Mouse (Mus musculus): Measurements from ENCODE around the gene Cfap300. TPM values are rescaled to one million over a fixed set of nuclear protein-coding genes. Genes with fewer than 3 reads are reported as not detected.
A peak's percentile ranks its signal among the peaks of the same experiment; 100 is the strongest.

The Cfap300 gene
- polyA plus RNA-seq, 1 experiment from 2014 or later, result 19.9 TPM

GRCm38 (mm10) chr9:7979153-7979916, 63.3 kb downstream of the Cfap300 start:
- no peak overlapping the region for H3K9ac ChIP-seq (ENCODE audit: low read length)
- WGBS, result 93% methylated on average over 11 of the region's 11 CpGs
- no peaks in the 10 kb centered on the region for H3K4me1 ChIP-seq (ENCODE audit: control insufficient read depth, insufficient read depth, low read length)
- peaks cover 2% of the 10 kb centered on the region; the same call in 1 of the 2 replicates for H3K36me3 ChIP-seq (ENCODE audit: control insufficient read depth, insufficient read depth, low read length)
- no peak overlapping the region for H3K4me2 ChIP-seq (ENCODE audit: low read depth, severe bottlenecking)
- DNase-seq (ENCODE audit: low spot score) (no peak), ATAC-seq (ENCODE audit: insufficient number of reproducible peaks, low FRiP score, low TSS enrichment, low read depth) (no peak)
- no peak overlapping the region for H3K27ac ChIP-seq (replicated peaks; ENCODE audit: low read depth, low read length)
- H3K9me3 ChIP-seq (ENCODE audit: control insufficient read depth, low read length), result no peaks in the 10 kb centered on the region
- no peak overlapping the region for H3K4me3 ChIP-seq (ENCODE audit: low read depth, low read length)
- H3K27me3 ChIP-seq (ENCODE audit: control insufficient read depth, insufficient read depth, low read length), result no peaks in the 10 kb centered on the region

GRCm38 (mm10) chr9:7978502-7978901, 64.1 kb downstream of the Cfap300 start:
- H3K4me2 ChIP-seq (ENCODE audit: low read depth, severe bottlenecking), result no peak overlapping the region
- no peak overlapping the region for H3K9ac ChIP-seq (ENCODE audit: low read length)
- DNase-seq (ENCODE audit: low spot score) (no peak), ATAC-seq (ENCODE audit: insufficient number of reproducible peaks, low FRiP score, low TSS enrichment, low read depth) (no peak)
- H3K27ac ChIP-seq (replicated peaks; ENCODE audit: low read depth, low read length), result no peak overlapping the region
- 93% methylated on average over 3 of the region's 3 CpGs for WGBS
- no peaks in the 10 kb centered on the region for H3K27me3 ChIP-seq (ENCODE audit: control insufficient read depth, insufficient read depth, low read length)
- peaks cover 5% of the 10 kb centered on the region; the same call in 1 of the 2 replicates for H3K36me3 ChIP-seq (ENCODE audit: control insufficient read depth, insufficient read depth, low read length)
- H3K4me1 ChIP-seq (ENCODE audit: control insufficient read depth, insufficient read depth, low read length), result no peaks in the 10 kb centered on the region
- no peaks in the 10 kb centered on the region for H3K9me3 ChIP-seq (ENCODE audit: control insufficient read depth, low read length)
- no peak overlapping the region for H3K4me3 ChIP-seq (ENCODE audit: low read depth, low read length)

GRCm38 (mm10) chr9:7977587-7977986, 65.0 kb downstream of the Cfap300 start:
- no peaks in the 10 kb centered on the region for H3K9me3 ChIP-seq (ENCODE audit: control insufficient read depth, low read length)
- ATAC-seq (ENCODE audit: insufficient number of reproducible peaks, low FRiP score, low TSS enrichment, low read depth), result no peak
- H3K9ac ChIP-seq (ENCODE audit: low read length), result no peak overlapping the region
- H3K36me3 ChIP-seq (ENCODE audit: control insufficient read depth, insufficient read depth, low read length), result peaks cover 8% of the 10 kb centered on the region; the same call in 1 of the 2 replicates
- H3K27me3 ChIP-seq (ENCODE audit: control insufficient read depth, insufficient read depth, low read length), result no peaks in the 10 kb centered on the region
- WGBS, result 85% methylated on average over 5 of the region's 5 CpGs
- no peak overlapping the region for H3K4me2 ChIP-seq (ENCODE audit: low read depth, severe bottlenecking)
- H3K27ac ChIP-seq (replicated peaks; ENCODE audit: low read depth, low read length), result no peak overlapping the region
- DNase-seq (ENCODE audit: low spot score), result no peak
- H3K4me3 ChIP-seq (ENCODE audit: low read depth, low read length), result no peak overlapping the region
- no peaks in the 10 kb centered on the region for H3K4me1 ChIP-seq (ENCODE audit: control insufficient read depth, insufficient read depth, low read length)

GRCm38 (mm10) chr9:7971993-7972392, 70.6 kb downstream of the Cfap300 start:
- no peak for ATAC-seq (ENCODE audit: insufficient number of reproducible peaks, low FRiP score, low TSS enrichment, low read depth)

More at GRCm38 (mm10) chr9:7971993-7972392, 70.6 kb downstream of the Cfap300 start:
- Histone ChIP-seq H3K4me2 (ENCODE audit: low read depth, severe bottlenecking) (no peak overlapping the region), H3K4me1 (ENCODE audit: control insufficient read depth, insufficient read depth, low read length) (no peaks in the 10 kb centered on the region), H3K27ac (replicated peaks; ENCODE audit: low read depth, low read length) (no peak overlapping the region), H3K27me3 (ENCODE audit: control insufficient read depth, insufficient read depth, low read length) (no peaks in the 10 kb centered on the region), H3K4me3 (ENCODE audit: low read depth, low read length) (no peak overlapping the region), H3K9ac (ENCODE audit: low read length) (0 out of 2 replicates have a peak overlapping the region, but pooled peaks have one; percentile 5), H3K9me3 (ENCODE audit: control insufficient read depth, low read length) (no peaks in the 10 kb centered on the region), H3K36me3 (ENCODE audit: control insufficient read depth, insufficient read depth, low read length) (peaks cover 10% of the 10 kb centered on the region; the same call in 1 of the 2 replicates)
- WGBS, result 62% methylated on average over 2 of the region's 2 CpGs
- DNase-seq (ENCODE audit: low spot score), result no peak

Other genes starting within 250 kb of the Cfap300 start
- 42.7 and 42.8 TPM in 2 replicates for gene Birc2, start 205.8 kb downstream of the Cfap300 start, polyA plus RNA-seq (2014; fragmentation: Nextera tagmentation; extraction: Ambion mirVana)
- 5.9 and 8.9 TPM in 2 replicates for gene Birc3, start 169.6 kb downstream of the Cfap300 start, polyA plus RNA-seq (2014; fragmentation: Nextera tagmentation; extraction: Ambion mirVana)
- gene Yap1, start 38.2 kb downstream of the Cfap300 start, polyA plus RNA-seq (2014; fragmentation: Nextera tagmentation; extraction: Ambion mirVana), result 52.7 and 53.8 TPM in 2 replicates
- gene Cep126, start 91.5 kb upstream of the Cfap300 start, polyA plus RNA-seq (2014; fragmentation: Nextera tagmentation; extraction: Ambion mirVana), result 4.5 and 4.7 TPM in 2 replicates

Measured in limb, embryonic 11.5 days (tissue).